Mouse (Mus musculus) monocyte, adult 59 days (primary cell): ENCODE results near the gene Fv1. TPM values are rescaled to one million over a fixed set of nuclear protein-coding genes. Genes with fewer than 3 reads are reported as not detected.

Experiments
- total RNA-seq, 2 experiments: library from RNA; stranded (reverse); gene quantifications; one replicate each; pipeline ENCODE4 v1.2.4; 2023

Gene Fv1
- total RNA-seq, result 1 to 10 TPM; 6.6 to 6.7 TPM

GRCm38 (mm10) chr4:147868450-147869031, at the start of gene Fv1, which contains the start of gene Miip:
Gene Fv1 (plus strand): TSS chr4:147868979.
Gene Miip (minus strand): TSS chr4:147868816.

GRCm38 (mm10) chr4:147847614-147848583, 20.9 kb upstream of the Fv1 start, which contains the start of gene Zfp933:
Gene Zfp933 (minus strand): TSS chr4:147848366.

GRCm38 (mm10) chr4:147904313-147905089, 35.7 kb downstream of the Fv1 start, which contains the start of gene Mfn2:
Gene Mfn2 (minus strand): TSS chr4:147904704.

Other genes with a start within 250 kb of the Fv1 start
- gene Zfp979, start 226.5 kb upstream of the Fv1 start, total RNA-seq, result not detected
- gene Zfp534, start 166.4 kb upstream of the Fv1 start, total RNA-seq, result not detected
- 10 to 100 TPM; 11.4 to 14.7 TPM for gene Zfp984, start 59.2 kb upstream of the Fv1 start, total RNA-seq
- gene Zfp933, start 20.6 kb upstream of the Fv1 start, total RNA-seq, result 1 to 10 TPM; 2.9 to 3.2 TPM
- gene Miip, start 163 bp upstream of the Fv1 start, total RNA-seq, result 10 to 100 TPM; 28.4 to 30.4 TPM
- 10 to 100 TPM; 35.3 to 37.7 TPM for gene Mfn2, start 35.7 kb downstream of the Fv1 start, total RNA-seq
- 10 to 100 TPM; 32.7 to 34.8 TPM for gene Plod1, start 67.8 kb downstream of the Fv1 start, total RNA-seq
- 10 to 100 TPM; 57.4 to 67.8 TPM for gene 2510039O18Rik, start 71.9 kb downstream of the Fv1 start, total RNA-seq
- not detected for gene Nppb, start 116.8 kb downstream of the Fv1 start, total RNA-seq
- not detected for gene Nppa, start 131.7 kb downstream of the Fv1 start, total RNA-seq
- gene Clcn6, start 169.8 kb downstream of the Fv1 start, total RNA-seq, result 10 to 100 TPM; 19.1 to 27.4 TPM
- gene Mthfr, start 170.1 kb downstream of the Fv1 start, total RNA-seq, result 10 to 100 TPM; 30.7 to 33.8 TPM
- gene Agtrap, start 219.1 kb downstream of the Fv1 start, total RNA-seq, result 10 to 100 TPM; 26.7 to 33.2 TPM